Mouse (Mus musculus) T-helper 2 cell (primary cell): ENCODE measurements around the gene Synpo2l.
"Not testable (repeated sequence)": the region's sequence is repeated elsewhere in the genome, so short reads cannot be mapped to it uniquely, and the experiment has no call there.

Source experiments
- in situ Hi-C: fragments of 300-600 bp; cut with MboI, MseI; formaldehyde crosslinking; loops from one replicate; pipeline ENCODE4 v1.15.1; 2025; ENCODE audit warnings: high pct_unique_total_duplicates

Synpo2l gene

DNA sequence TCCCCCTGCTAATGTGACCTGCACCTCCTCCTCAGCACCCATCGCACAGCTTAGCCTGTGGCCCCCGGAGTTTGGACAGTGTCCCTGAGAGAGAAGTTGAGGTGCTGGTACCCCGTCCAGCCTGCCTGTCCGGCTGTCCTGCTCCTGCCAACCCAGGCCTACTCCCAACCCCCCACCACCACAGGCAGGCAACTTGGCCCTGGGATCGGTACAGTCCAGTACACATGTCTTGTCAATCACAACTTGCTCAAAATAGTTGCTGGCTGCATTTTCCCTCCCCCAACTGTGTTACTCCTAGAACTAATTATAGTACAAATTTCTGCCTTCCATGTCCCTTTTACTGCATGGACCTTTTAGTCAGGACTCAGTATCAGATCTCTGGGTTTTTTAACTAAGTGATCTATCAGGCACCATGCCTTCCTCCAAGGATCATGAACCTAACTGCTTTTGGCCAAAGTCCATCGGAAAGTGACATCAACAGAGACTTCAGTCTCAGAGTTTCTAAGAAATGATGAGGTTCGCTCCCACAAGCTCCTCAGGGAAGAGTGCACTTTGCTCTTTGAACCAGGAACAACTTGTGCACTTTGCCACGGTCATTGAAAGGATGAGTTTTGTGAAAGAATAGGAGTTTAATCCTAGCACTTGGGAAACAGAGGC lies at the start of gene Synpo2l:
Synpo2l (minus strand) TSS at position 201 of the 657 bp plus-strand sequence.
- in situ Hi-C loops: no loop called here

DNA sequence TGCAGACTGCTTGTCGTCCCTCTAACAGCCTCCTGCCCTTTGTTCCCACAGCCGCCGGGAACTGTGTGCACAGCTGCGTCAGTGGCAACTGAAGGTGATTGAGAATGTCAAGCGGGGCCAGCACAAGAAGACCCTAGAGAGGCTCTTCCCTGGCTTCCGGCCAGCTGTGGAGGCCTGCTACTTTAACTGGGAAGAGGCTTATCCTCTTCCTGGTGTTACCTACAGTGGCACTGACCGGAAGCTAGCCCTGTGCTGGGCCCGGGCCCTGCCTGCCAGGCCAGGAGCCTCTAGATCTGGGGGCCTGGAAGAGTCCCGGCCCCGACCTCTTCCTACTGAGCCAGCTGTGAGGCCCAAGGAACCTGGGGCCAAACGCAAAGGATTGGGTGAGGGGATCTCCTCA lies 45.7 kb upstream of the Synpo2l start:
- in situ Hi-C loops: no loop called here

DNA sequence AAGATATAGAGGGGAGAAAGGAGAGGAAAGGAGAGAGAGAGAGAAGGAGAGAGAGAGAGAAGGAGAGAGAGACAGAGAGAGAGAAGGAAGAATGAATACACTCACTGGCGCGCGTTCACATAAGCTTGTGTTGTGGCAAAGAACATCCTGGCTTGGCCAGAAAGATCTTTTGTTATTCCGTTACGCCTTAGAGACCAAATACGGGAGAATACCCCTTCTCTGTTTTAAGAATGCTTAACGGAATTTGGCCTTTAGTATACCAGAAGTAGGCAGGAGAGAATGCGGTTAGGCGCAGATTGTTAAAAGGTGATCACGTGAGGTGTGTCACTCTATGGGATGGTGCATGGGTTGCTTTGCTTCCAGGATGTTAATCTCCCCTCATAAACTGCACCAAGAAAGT lies 40.1 kb upstream of the Synpo2l start:
- in situ Hi-C loops: no loop called here

DNA sequence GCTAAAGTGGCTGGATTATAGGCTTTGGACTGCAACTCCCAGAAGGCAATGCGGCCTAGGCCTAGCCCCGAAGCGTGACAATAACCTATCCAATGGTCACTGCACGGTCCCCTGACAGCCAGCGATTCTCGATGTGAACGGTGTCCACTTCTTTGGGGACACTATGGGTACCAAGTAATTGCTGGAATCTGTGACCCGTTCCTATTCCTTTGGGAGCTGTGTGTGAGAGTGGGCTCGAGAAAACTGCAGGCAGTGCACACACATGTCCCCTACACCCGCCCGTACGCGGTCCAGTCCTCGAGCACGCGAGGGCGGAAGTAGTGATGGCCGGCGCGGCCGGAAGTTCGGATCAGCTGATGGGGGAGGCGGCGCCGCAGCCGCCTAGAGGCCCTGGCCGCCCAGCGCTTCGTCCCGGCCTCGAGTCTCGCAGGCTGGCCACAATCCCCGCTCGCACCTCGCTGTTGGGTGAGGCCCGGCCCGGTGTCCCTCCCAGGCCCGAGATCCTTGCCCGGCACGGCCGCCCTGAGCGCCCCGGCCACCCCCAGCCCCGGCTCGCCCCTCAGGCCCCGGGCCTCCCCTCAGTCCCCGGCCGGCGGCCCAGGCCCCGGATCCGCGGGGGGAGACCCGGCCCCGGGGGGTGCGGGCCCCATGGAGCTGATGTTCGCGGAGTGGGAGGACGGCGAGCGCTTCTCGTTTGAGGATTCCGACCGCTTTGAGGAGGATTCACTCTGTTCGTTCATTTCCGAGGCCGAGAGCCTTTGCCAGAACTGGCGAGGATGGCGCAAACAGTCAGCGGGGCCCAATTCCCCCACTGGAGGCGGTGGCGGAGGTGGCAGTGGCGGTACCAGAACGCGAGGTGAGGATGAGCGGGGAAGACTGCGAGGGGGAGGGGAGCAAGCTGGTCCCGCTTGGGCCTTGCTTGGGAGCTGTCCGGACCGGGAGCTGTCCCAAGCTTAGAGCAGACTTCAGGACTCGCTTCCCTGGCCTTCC lies 39.3 kb upstream of the Synpo2l start, which contains the start of gene Zswim8:
Zswim8 (plus strand) TSS at position 352 of the 990 bp plus-strand sequence.
- in situ Hi-C loops: no loop called here

DNA sequence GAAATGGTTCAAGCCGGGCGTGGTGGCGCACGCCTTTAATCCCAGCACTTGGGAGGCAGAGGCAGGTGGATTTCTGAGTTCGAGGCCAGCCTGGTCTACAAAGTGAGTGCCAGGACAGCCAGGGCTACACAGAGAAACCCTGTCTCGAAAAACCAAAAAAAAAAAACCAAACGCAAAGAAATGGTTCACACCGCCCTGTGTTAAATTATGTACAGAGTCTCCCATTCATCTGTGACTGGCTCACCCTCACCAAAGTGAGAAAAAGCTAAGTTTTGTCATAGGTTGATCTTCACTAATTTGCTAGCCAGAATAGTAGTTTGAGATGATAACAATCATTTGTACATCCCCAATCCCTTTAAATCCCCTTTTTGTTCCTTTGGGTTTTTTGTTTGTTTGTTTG lies 35.3 kb upstream of the Synpo2l start:
- in situ Hi-C loops: not testable (repeated sequence)

DNA sequence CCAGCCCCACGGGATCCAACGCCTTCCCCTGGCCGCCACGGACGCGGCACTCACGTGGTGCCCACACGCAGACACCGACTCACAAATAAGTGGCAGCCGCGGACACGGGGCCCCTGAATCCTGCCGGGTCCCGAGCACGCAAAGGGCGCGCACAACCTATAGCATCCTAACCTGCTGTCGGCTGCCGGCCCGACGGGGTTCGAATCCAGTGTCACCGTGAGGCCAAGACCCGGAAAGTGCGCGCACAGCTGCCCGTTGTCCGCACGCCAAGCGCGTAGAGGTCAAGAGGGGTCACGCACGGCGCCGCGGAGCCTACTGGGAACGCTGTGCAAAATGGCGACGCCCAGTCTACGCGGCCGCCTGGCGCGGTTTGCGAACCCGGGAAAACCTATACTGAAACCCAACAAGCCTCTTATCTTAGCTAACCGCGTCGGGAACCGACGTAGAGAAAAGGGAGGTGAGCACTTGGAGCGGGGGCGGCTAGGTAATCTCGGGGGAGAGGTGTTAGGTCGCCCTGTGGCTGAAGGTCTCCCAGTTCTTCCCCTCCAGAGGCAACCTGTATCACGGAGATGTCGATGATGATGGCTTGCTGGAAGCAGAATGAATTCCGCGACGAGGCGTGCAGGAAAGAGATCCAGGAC lies 34.7 kb upstream of the Synpo2l start, which contains the start of gene Chchd1:
Chchd1 (plus strand) TSS at position 266 of the 641 bp plus-strand sequence.
- in situ Hi-C loops: no loop called here

DNA sequence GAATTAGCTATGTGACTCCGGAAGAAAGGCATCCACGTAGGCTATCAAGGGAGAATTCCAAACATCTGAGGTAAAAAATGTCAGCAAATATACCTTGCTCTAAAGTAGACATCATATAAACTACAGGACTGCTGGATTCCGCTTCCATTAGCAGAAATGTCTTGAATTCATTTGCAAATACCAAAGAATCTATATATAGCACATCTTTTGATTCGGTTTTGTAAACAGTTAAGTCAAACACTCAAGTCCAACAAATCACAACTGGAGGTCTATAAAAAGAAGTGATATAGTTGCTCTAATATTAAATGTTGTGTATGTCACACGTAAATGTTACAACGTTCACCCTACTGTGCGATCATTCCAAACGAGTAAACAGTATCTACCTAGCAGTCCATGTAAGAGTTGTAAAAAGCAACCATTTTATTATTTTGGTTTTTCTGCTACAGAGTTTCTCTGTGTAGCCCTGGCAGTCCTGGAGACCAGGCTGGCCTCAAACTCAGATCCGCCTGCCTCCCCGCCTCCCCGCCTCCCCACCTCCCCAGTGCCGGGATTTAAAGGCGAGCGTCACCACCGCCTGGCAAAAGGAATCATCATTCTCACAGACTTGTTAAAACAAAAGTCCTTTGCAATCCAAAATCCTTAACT lies 34.1 kb upstream of the Synpo2l start:
- in situ Hi-C loops: no loop called here

DNA sequence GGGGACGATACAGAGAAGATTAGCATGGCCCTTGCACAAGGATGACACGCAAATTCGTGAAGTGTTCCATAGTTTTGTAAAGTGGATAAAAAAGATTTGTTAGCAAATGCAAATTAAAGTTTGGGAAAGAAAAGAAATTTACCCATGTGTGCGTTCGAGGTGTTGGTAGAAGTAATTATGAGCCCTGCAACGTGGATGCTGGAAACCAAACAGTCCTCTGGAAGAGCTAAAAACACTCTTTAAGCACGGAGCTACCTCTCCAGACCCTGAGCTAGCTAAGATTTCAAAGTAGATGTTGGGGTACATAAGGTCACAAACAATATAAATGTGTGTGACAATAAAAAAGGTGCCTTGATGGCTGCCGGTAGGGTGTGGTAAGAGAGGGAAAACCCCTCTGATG lies 33.4 kb upstream of the Synpo2l start:
- in situ Hi-C loops: no loop called here

DNA sequence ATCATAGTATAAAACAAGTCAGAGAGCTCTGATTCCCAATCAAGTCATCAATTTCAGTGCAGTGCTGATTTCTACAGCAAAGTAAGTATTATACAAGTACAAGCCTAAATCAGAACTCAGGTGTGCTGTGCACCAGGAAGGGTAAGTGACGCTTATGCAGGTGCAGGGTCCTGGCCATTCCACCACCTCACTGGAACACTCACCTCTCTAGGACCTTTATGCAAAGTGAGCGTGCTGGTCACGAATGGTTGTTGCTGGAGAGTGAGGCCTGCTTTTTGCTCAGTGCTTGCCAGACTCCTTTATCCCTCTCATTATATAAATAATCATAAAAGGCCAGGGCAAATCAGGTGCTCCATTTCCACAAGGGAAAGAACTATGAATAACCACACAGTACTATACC lies 32.2 kb upstream of the Synpo2l start:
- in situ Hi-C loops: no loop called here

DNA sequence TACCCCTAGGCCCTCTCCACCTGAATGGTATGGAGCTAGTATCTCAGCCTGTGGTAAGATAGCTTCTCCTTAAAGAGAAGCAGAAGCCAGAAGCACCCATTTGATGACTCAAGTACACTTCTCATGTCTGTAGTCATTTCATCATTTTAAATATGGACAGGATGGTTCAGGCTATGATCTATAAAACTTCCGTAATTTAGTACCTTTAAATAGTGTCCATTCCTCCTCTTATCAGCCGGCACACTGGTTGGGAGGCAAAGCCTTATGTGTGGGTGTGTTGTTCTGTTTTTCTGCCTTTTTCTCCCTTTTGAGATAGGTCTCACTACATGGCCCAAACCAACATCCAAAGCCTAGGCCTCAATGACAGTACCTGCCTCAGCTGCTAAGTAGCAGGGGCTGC lies 30.4 kb upstream of the Synpo2l start:
- in situ Hi-C loops: no loop called here

DNA sequence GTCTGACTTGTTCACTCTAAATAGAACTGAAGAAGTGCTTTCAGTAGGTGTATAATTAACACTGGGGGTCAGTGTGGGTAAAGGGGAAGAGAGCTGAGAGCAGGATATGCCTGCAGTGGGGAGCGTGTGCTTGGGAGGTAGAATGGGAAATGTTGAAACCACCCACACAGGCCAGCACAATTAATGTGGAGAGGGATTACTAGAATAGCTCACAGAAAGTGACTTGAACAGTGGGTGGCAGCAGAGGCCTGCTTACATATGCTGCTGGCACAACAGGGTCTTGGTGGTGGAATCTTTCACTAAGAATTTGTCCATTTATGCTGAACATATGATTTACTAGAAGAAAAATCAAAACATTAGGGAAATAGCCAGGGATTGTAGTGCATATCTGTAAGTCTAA lies 28.8 kb upstream of the Synpo2l start:
- in situ Hi-C loops: no loop called here

DNA sequence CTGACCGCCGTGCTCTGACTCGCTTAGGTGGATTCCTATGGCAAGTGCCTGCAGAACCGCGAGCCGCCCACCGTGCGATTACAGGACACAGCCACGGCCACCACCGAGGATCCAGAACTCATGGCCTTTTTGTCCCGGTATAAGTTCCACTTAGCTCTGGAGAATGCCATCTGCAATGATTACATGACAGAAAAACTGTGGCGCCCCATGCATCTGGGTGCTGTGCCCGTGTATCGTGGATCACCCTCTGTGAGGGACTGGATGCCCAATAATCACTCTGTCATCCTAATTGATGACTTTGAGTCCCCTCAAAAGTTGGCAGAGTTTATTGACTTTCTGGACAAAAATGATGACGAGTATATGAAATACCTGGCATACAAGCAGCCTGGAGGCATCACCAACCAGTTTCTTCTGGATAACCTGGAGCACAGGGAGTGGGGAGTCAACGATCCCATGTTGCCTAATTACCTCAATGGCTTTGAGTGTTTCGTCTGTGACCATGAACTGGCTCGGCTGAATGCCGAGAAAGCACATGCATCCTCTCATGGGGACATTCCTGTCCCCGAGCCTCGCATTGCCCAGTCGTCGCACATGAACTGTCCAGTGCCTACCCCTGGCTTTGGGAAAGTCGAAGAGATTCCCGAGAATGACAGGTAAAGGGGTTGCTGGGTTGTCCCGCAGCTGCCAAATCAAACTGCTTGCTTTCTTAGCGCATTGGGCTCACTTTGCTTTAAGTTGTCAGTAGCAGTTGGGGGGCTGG lies 27.8 kb upstream of the Synpo2l start:
- in situ Hi-C loops: no loop called here

DNA sequence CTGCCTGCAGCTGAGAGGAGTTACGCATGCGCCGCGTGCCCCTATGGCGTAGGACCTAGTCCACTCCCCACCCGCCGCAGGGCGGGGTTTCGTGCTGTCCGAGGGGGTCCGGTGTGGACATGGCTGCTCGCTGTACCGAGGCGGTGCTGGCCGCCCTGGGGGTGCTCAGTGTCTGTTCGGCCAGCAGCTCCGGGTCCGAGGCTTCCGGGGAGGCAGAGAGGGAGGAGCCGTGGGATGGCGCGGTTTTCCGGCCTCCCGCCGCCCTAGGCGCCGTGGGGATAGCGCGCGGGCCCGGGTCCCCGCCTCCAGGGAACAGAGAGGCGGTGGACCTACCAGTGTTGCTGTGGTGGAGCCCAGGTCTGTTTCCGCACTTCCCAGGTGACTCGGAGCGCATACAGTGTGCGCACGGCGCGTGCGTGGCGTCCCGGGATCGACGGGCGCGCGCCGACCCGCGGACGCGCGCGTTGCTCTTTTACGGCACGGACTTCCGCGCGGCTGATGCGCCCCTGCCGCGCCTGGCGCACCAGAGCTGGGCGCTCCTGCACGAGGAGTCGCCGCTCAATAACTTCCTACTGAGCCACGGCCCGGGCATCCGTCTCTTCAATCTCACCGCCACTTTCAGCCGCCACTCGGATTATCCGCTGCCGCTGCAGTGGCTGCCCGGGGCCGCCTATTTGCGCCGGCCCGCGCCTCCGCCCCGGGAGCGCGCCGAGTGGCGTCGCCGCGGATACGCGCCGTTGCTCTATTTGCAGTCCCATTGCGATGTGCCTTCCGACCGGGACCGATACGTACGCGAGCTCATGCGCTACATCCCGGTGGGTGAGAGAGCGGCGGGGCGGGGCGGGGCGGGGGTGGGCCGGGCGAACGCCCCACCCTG lies 27.0 kb upstream of the Synpo2l start, which contains the start of gene Fut11:
Fut11 (plus strand) TSS at position 85 of the 877 bp plus-strand sequence.
- in situ Hi-C loops: no loop called here

DNA sequence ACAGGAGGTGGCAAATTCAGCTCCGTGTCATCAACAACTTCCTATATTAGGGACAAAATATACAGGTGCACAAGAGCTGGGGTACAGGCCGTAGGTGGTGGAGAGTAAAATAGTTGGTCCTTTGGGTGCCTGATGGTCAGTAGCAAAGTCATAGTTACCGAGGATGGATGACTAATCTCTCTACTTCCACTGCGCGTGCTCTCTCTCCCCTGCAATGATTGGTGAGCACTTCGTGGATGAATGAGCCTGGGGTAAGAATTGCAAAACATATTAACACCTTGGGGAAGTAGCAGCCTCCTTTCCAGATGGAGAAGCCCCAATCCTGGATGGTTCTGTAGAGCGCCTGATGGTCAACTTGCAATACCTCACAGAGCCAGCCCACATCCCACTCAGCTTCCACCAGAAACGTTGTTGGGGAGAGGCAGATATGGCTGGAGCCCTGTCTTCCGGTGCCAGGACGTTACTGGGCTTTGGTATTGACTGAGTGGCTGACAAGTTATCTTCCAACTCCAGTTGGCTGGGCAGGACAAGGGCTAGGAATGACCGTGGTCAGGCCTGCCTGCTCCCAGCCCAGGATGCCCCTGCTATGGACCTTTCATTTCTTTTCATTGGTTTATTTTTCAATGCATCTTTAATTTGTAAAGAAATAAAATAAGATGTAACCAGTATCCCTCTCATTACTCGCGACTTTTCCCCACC lies 26.2 kb upstream of the Synpo2l start:
- in situ Hi-C loops: no loop called here

DNA sequence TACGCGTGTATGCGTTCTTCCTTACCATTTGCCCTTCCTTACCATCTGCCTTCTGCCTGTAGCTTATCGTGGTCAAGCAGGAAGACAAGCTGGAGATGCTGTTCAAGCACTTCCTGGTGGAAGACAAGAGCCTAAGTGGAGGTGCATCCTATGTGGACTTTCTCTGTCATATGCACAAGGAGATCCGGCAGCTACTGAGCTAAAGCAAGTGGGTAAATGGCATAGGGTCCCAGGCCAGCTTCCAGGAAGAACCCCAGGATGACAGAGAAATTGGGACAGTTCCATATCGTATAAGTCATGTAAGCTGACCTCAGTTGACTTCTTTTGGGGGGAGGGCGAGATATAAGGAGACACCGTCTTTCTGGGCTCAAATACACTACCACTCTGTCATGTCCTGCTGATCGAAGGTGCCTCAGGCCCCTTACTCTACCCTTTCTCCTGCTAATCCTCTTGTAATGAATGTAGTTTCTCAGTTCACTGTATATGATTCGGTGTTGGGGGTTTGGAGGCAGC lies 25.5 kb upstream of the Synpo2l start:
- in situ Hi-C loops: no loop called here

DNA sequence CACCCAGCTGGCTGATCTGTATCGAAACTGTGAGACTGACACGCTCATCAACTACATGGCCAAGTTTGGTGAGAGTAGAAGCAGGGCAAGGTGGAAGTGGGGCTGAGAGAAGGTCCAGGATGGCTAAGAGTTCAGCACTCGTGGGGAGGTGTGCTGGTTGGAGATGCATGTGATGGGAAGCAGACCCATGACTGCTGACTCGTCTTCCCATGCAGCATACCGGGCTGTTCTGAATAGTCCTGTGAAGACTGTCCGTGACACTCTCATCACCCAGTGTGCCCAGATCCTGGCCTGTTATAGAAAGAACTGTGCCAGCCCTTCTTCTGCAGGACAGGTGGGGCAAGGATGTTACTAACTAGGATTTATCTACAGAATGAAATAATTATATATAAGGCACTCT lies 23.6 kb upstream of the Synpo2l start:
- in situ Hi-C loops: no loop called here

DNA sequence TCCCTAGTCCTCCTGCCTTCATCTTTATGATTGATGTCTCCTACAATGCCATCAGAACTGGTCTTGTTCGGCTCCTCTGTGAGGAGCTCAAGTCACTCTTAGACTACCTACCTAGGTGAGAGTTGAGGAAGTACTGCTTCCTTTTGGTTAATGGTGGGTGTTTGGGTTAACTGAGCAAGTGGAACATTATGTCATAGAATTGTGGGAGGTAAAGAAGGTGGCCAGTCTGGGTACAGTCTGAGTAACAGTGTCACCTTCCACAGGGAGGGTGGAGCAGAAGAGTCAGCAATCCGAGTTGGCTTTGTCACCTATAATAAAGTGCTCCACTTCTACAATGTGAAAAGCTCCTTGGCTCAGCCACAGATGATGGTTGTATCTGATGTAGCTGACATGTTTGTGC lies 20.9 kb upstream of the Synpo2l start:
- in situ Hi-C loops: no loop called here

DNA sequence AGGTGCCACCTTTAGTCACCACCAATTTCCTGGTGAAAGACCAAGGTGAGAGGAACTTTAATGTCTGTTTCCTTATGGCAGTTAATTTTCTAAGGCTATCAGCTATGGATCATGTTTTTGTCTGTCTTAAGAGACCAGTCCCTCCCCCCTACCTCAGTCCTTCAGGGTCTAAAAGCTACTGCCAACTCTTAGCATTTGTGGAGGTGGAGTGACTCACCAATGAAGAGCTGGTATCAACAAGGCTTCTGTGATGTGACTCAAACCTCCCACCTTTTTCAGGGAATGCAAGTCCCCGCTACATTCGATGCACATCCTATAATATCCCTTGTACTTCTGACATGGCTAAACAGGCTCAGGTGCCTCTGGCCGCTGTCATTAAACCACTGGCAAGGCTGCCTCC lies 18.4 kb upstream of the Synpo2l start:
- in situ Hi-C loops: no loop called here

DNA sequence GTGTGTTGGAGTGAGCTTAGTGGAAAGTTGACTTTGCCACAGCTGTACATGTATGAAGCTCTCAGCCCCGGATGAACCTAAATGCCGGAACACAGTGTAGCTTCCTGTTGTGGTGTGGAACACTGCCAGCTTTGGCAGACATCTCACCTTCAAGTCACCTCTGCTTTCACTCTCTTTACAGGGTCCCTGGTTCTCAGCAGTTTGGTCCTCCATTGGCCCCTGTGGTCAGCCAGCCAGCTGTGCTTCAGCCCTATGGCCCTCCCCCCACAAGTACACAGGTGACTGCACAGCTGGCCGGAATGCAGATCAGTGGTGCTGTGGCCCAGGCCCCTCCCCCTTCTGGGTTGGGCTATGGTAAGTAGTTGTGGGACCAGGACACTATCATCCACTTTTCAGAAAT lies 14.3 kb upstream of the Synpo2l start:
- in situ Hi-C loops: no loop called here
